Mouse (Mus musculus) ZHBTc4 (cell line): Measurements from ENCODE around the gene Ly75.

ENCODE experiments used
- DNase-seq: peaks from one replicate; pipeline ENCODE4 v3.0.0-alpha.2; 2011; ENCODE audit warnings: low read depth, low spot score

Gene Ly75

DNA sequence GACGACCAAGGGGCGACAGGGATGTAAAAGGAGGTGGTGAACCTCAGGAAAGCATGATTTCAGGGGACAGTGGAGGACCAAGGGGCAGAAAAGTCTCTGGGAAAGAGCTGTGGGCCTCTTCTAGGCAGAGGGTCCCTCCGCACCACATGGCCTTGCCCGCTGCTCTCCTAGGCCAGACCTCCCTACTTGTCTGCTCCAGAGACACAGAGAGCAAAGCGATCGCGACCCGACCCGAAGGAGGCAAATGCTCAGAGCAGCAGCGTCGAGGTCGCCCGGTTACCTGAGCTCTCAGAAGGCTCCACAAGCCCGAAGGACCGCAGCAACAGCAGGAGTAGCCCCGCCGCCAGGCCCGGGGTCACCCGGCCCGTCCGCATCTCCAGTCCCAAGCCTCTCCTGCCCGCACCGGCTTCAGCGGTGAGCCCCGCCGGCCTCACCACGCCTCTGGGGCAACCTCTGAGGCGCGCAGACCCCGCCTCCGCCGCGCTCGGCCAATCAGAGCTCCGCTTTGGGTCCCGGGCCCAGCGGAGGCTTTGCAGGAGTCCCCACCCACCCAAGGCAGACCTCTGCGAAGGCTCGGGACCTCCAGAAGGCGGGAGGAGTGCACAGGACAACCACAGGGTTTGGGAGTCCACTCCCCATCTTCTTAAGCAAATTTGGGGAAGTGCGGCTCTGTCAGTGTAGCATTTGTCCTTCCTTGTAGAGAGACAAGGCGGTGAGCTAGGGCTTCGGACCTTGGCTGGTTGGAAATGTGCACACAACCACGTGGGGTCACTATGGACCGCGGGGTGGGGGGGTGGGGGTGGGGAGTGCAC is at the start of gene Ly75:
Ly75 (minus strand) TSS at position 446 of the 812 bp plus-strand sequence.
- DNase-seq, result peak; percentile 98

DNA sequence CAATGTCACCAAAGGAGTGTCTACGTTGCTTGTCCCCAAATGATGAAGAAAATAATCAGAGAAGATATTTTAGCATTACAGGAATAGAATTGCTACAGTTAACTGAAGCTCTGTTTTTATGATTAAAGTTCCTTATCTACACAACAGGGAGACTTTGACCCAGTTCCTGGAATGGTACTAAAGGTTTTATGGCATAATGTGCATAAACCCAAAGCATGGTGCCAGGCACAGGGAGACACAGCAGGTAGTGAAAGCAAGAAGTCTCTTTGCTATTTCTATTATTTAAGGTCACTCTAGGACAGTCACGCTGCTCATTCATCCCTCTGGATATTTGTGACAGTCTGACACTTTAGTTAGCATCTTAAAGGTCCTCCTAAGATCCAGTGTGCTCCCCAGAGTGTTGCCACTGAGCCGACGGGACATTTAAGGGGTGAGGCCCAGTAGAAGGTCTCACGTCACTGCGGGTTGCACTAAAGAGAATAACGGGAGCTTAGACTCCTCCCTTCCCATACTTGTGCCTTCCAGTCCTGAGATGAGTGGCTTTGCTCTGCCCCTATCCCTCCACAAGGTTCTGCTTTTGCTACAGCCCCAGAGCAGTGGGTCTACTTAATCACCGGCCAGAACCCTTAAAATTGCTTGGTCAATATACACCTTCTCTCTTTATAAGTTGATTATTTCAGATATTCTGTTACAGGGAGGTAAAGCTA is 47.4 kb upstream of the Ly75 start:
- DNase-seq, result no peak

DNA sequence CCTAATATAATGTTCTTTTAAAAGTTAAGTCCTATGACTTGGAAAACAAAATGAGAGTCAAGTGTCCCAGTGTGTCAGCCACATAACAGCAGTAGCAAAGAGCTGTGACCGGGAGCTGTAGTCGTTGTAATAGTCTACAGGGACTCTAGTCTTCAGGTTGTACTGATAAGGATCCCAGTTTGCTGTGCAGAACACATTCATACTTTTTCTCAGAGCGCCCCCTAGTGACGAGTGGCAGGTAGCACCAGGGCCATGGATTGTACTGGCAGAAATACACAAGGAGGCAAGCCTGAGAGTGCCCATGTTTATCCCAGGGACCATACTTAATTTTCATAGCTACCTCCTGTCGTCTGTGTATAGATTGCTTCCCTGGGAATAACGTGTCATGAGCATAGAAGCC is 35.0 kb upstream of the Ly75 start:
- peak; percentile 91 for DNase-seq

DNA sequence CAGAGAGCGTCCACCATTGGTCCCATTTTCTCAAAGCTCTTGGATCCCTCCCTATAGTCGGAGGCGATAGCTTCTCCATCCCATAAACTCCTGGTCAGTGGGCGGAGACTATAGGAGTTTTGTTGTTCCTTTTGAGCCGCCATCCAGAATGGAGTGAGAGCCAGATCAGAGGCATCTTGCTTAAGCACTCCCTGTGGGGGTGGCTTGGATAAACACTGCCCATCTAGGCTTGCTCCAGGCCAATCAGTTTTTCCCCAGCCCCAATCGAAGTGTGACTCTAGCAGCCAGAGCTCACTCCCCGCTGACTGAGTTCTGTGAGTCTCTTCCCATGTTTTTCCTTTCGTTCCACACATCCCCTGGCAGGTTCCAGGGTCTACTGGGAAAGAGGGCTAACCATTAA is 31.2 kb upstream of the Ly75 start:
- DNase-seq, result peak; percentile 97

DNA sequence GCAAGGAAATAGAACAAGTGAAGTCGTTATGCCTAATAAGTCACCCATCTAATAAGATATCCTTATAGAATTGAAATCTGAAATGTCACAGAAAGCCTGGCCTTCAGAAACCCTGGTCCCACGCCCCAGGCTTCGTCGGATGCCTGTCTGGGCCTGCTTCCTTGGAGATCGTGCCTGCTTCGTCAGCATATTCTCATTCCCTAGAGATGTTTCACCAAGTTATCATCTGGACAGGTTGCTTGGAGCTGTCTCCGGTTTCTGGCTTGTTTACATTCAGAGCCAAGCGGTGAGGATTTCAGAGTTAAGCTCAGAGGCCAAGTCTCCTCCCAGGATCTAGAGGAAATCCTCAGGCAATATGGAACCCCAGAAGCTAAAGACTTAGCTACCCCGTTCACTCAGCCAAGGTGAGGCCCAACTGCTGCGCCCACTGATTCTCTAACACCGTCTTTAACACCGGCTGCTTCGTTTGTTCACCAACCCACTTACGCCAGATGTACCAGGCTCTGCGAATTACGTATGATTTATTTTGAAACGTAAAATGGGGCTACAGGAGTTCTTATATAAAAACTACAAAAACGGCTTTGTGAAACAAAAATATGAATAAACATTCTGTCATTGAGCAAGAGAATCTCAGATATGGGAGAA is 30.0 kb upstream of the Ly75 start:
- no peak for DNase-seq

DNA sequence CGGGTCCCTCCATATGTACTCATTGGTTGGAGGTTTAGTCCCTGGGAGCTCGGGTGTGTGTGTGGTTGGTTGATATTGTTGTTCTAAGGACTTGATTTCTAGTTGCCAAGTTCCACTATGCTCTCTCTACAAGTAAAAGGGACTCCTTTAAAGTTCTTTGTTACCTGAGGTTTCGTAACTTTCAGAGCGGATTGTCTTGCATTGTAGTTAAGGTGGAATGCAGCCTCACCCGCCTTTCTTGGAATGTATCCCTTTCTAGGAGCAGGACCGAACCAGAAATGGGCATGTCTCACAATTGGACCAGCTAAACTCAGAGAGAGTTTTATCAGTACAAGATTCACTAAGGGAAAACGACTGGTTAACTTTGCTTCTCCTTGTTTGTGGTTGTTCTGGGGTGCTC is 28.1 kb upstream of the Ly75 start:
- peak; percentile 96 for DNase-seq

DNA sequence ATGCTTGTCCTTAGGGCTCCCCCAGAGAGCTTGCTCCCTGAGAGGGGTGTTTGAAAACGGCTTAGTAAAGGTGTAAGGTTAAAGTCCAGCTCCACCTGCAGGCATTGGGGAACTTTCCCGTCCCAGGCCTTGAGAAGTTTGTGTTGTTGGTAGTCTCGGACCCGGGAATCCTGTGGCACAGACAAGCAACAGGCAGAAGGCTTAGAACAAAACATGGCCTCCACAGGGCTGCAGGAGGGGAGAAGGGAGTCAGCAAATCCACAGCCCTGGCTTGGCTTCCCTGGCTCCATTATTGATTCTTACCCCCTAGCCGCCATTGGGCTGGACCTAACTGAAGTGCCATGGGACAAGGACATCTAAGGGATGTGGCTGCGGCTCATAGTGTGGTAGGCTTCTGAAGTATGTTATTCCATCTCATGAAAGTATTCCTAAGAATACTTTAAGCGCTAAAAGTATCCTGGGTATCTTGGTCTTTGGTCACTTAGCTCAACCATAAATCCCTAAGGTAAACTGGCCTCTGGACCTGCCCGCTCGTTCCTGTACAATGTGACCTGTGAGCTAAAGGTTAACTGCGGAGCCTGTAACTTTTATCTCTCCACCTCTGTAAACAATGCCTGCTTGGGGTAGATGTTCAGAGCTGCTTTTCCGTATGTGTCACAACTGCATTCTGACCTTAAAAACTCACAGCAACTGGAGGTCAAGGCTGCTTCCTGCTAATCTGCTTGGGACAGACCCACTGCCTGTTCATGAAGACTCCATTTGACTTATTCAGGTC is 27.1 kb upstream of the Ly75 start:
- peak; percentile 46 for DNase-seq

DNA sequence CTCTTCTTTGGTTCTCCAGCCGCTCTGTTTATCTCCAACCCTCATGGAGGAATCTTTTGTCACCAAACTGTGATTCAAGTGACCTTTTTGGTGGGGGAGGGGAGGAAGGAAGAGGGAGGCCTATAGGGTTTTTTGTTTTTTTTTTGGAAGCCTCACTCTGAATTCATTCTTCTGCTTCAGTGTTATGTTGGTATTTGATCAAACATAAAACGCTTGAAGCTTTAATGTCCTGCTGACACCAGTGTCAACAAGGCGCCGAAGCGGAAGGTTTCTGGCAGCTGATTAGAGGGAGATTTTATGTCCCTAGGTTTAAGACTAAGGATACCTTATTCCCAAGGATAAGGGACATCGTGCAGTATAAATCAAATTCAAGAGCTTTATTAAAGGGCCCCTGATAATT is 26.1 kb upstream of the Ly75 start:
- DNase-seq, result no peak

DNA sequence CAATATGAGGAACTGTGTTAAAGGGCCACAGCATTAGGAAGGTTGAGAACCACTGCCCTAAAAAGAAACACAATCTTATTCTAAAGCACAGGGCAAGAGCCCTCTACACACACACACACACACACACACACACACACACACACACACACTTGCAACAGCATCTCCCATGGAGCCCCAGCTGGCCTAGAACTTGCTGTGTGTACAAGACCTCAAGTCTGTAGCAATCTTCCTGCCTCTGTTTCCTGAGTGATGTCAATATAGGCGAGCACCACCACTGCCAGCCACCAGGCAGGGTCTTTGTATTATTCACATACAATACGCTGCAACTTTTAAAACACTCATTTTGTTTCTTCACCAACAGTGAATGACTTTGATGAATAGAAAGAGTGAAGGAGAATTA is 24.3 kb upstream of the Ly75 start:
- no peak for DNase-seq

DNA sequence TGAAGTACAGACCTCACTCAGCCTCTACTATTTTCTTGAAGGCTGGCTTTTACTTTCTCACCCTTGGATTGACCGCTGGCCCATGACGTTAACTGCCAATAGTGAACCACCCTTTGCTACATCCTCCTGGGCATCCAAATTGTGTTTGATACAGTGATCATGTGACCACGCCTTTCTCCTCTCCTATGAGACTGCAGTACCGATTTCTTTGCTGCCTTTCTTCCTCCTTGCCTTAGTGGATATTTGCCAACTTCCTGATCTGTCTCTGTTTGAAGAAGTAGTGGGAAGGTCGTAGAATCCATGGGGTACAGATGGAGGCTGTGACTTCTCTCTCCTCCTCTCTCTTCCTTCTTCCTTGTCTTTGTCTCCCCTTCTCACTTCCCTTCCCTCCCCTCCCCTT is 22.3 kb upstream of the Ly75 start:
- DNase-seq, result no peak

DNA sequence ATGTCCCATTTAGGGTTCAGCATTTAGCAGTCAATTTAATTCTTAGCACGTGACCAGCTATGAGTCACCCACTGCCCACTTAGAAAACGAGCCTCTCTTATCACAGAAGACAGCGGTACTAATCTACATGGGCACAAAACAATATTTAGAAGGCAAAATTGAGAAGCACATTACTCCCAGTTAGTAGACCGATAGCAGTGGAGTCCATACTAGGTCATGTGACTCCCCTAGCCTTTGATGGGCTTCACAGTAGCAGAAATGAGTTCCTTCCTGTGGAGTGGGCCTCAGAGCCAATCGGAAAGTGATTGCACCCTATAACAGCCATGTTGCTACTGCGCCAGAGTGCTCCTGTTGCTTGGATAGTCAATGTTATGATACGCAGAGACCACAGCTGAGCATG is 21.7 kb upstream of the Ly75 start:
- no peak for DNase-seq

DNA sequence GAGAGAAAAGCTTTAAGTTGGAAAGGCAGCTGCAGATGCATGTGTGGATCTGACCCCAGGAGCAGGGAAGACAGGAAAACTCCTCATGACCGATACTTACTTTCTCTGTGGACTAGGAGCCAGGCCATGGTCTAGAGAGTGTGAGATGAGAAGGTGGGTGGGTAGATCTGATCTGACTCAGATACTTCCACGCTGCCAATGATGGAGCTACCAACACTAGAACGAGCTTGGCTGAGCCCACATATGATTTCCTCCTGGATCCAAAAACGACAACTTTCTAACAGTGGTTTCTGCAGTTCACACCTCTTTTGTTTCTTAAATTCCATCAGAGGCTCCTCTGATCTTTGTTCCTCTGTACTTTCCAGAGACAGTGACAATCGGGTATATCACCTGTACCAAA is 18.6 kb upstream of the Ly75 start:
- DNase-seq, result no peak

DNA sequence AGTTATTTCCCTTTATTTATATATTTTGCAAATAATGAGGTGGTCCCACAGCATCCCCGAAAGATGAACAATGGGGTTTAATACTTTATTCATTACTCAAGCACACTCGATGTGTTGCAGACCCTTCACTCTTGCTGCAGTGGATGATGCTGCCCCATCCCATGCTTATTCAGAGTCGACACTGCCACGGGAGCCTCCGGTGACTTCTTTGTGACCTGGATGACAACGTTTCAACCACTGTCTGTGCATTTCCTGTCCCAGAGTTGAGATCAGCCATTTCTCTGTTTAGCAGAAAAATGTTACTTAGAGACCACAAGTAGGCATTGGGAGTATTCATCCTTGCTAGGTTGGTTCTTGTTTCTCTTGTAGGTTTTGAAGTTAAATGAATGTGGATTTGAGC is 10.7 kb upstream of the Ly75 start:
- DNase-seq, result no peak

DNA sequence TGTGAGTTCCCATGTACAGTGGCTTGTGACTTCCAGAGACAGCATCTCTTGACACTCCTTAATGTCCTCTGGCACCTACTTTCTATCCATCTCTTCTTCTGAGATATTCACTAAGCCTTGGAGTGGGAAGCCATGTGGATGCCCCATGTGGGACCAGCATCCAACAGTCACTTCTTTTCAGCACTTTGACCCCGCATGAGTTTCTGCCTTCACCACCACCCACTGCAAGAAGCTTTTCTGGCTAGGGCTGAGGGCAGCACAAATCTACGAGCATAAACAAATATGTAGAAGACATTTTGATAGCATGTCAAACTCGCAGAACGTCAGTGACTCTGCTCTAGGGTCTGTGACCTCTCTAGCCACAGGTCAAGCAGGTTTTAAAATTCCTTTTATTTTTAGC is 9.2 kb upstream of the Ly75 start:
- DNase-seq, result no peak

DNA sequence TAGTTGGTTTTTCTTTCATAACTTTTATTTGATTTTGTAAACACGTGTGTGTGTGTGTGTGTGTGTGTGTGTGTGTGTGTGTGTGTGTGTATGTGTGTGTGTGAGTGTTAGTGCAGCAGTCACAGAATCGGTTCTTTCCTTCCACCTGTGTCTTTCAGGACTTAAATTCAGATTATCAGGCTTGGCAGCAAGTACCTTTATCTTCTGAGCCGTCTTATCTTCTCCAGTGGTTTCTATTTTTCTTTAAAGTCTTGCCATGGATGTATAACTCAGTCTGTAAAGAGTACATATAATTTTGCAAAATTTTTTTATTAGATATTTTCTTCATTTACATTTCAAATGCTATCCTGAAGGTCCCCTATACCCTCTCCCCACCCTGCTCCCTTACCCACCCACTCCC is 4.3 kb upstream of the Ly75 start:
- no peak for DNase-seq

DNA sequence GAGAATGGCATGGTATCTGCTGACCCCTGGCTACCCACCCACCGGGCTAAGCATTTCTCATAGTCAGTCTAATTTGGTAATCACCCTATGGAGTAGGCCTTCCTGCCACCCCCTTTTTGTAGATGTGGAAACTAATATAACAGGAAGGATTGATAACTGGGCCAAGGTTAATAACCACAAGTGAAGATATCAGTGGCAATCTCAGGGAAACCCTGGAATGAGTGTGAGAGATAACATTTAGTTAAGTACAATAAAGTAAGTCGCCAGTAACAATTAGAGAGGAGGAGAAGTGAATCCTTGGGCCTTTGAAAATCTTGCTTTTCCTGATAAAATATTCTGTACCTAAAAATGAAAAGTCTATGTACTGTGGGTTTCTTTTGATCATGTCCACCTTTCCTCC is 3.7 kb upstream of the Ly75 start:
- no peak for DNase-seq

DNA sequence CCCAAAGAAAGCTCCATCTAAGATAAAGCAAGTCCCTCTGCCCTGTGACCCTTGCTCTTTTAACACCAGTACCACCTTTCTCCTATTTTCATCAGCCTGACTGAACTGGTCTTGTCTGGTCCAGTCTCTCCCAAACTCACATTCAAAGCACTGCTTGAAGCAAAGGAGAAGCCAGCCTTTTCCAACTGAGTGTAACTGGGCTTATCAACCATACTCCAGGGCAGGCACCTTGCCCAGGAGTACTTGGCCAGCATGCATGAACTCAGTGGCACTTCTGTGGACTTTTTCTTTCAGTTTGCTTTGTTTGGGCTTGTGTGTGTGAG is 1.6 kb upstream of the Ly75 start:
- DNase-seq, result peak; percentile 92

DNA sequence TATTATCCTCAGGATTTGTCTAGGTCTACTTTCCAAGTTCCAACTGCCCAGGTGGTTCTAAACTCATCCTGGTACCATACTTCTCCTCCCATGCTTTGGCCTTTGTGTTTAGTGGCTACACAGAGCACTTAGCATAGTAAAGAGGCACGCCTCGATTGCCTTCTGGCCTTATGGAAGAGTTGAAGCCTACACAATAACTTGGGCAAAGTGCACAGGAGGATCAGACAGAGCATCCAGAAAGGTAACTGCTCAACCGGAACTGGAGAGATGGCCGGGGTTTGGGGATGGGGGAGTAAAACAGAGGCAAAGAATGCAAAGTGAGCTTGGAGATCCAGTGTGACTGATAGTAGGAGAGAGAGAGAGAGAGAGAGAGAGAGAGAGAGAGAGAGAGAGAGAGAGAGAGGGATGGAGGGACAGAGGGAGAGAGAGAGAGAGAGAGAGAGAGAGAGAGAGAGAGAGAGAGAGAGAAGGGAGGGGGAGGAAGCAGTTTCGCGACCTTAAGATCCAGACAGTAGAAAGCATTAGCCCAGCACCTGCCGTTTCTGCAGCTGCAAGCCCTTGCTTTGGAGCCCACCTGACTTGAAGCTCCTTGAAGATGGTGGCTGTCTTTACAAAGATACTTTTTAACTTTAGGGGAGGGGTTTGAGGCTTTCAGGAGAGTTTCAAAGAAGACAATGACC is 1.1 kb upstream of the Ly75 start:
- DNase-seq, result peak; percentile 81

DNA sequence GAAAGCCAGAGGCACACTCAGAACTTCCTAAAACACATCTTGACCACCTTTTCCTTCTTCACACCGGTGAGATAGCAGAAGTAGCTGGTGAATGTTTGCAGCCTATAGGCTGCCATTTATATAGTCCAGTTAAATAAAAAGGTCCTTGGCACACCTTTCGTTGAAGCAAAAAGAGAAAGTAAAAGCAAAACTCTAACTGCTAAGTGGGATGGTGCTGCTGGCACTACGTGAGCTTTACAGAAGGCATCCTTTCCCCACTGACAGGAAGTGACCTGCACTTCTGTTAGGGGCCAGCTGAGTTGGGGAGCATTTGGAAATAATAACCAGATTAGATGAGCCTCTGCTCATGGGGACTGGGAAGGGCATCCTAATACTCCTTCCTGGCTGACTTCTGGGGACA is 757 bp downstream of the Ly75 start:
- DNase-seq, result no peak

DNA sequence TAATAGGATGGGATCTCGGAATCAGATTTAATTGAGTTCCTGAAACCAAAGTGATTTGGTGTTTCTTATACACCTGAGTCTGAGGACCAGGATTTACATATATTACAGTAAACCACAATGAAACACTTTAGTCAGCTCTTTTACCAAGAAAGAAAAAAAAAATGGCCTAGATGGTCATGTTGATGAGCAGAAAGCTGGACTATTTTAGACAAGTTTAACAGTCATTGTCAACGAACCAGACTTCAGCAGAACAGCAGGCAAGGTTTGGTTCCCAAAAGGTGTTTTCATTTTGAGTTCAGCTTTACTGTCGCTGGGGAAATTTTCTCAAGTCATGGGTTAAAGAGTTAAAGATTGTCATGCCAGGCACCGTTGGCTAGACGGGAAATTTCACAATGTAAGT is 5.8 kb downstream of the Ly75 start:
- no peak for DNase-seq

DNA sequence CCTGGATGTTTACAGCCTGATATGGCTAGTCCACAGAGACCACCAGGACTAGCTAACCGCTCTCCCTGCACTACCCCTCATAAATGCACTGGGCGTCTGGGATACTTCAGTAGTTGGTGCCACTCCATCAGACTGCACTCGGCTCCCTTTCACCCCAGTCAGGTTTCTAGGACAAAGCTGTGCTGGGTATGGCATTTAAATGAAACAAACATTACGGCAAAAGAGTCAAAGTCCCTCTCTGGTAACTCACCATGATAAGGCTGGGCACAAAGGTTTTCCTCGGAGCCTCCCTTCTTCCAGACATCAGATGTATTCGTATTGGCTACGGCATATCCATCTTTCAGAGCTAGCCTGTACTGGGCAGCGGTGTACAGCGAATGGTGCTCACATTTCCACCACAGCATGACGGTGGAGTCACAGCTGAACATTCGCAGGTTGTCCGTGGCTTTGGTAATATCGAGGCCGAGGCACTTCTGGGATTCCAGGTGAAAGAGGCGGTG is 7.4 kb downstream of the Ly75 start:
- DNase-seq, result no peak
